24 mouse cellular contexts compared by ENCODE assay signal in the genomic region with DNA sequence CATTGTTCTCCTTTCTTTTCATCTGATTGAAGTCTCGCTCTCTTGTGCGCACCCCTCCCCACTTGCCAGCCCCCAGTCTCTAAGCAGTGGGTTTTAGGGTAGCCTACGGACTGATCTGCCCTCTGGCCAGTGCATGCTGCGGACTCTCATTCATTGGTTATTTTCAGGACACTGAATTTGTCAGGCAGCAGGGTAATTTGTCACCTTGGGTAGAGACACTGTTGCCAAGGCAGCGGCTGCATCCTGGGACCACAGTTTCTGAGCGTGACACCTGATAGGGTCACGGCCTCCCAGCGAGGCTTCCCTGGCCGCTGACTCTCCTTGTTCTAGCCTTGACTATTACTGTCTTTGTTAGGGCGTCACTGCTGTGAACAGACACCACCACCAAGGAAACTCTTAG.
DNase-seq lines count a peak whose midpoint lies in the region; ATAC-seq and TF ChIP-seq lines count a peak whose summit lies in the region.
"Had no signal": no experiment of that assay in that cellular context is flagged by ENCODE, and none has a peak within 500 bp of the region (broad histone marks: within the 10 kb centered on the region; RNA-seq: fewer than 3 reads in every experiment).

No protein-coding gene starts in this region.

- no peak for TF ChIP-seq CTCF in hindbrain, postnatal 0 days (IDR thresholded peaks at IDR 0.05; ENCODE audit: low read depth)
- TF ChIP-seq CTCF in cerebellum, adult 2 months (IDR thresholded peaks at IDR 0.05; ENCODE audit: borderline replicate concordance, insufficient read depth, low read depth, low read length): no peak

- DNase-seq in hindbrain, embryonic 10.5 days (ENCODE audit: low spot score): peak; percentile 56
- DNase-seq in hindbrain, postnatal 0 days (ENCODE audit: low spot score): no peak
- DNase-seq in neural tube, embryonic 10.5 days (ENCODE audit: extremely low spot score, low spot score): peak; percentile 42
- peak; percentile 66 for DNase-seq in mesoderm, embryonic 11.5 days (ENCODE audit: low read depth, low spot score)
- peak; percentile 26 for DNase-seq in skeletal muscle tissue, adult 2 months (ENCODE audit: low read depth, low spot score)
- no peak for DNase-seq in heart, adult 18-20 months
- no peak for DNase-seq in cerebellum, adult 2 months
- DNase-seq: adrenal gland, postnatal 25 days; cerebellum, adult 11 months; heart, adult 11 months; heart, postnatal 36 days; kidney, adult 9 months; liver, embryonic 13.5 days; right cerebral cortex, postnatal 4 days; thymus, postnatal 14 days had no signal

- no peak overlapping the region for H3K4me2 ChIP-seq in hindbrain, postnatal 0 days (ENCODE audit: low read depth, low read length)
- no peak overlapping the region for H3K4me2 ChIP-seq in neural tube, embryonic 15.5 days
- H3K4me2 ChIP-seq: embryonic facial prominence, embryonic 12.5 days; intestine, embryonic 15.5 days; limb, embryonic 13.5 days; liver, embryonic 13.5 days; lung, embryonic 15.5 days had no signal

- 0 out of 2 replicates have a peak, but pooled peaks cover 3% of the 10 kb centered on the region for H3K27me3 ChIP-seq in hindbrain, embryonic 10.5 days (ENCODE audit: insufficient read depth, poor library complexity, severe bottlenecking)
- no peaks in the 10 kb centered on the region for H3K27me3 ChIP-seq in hindbrain, postnatal 0 days (ENCODE audit: insufficient read depth, low read length)
- no peaks in the 10 kb centered on the region for H3K27me3 ChIP-seq in neural tube, embryonic 15.5 days (replicated peaks)
- no peaks in the 10 kb centered on the region for H3K27me3 ChIP-seq in cerebellum, adult 2 months (ENCODE audit: control insufficient read depth, insufficient read depth, low read length)
- H3K27me3 ChIP-seq: CH12.LX; embryonic facial prominence, embryonic 12.5 days; intestine, embryonic 15.5 days; limb, embryonic 13.5 days; liver, embryonic 13.5 days; lung, embryonic 15.5 days had no signal

- TF ChIP-seq POLR2A in cerebellum, adult 2 months (IDR thresholded peaks at IDR 0.05; ENCODE audit: borderline replicate concordance, insufficient read depth, low read length): no peak

- 36% methylated on average over 10 of the region's 10 CpGs for WGBS in hindbrain, embryonic 10.5 days
- 31% methylated on average over 10 of the region's 10 CpGs for WGBS in hindbrain, postnatal 0 days
- 16% methylated on average over 10 of the region's 10 CpGs for WGBS in neural tube, embryonic 15.5 days
- WGBS in cerebellum, adult 2 months: 71% methylated on average over 10 of the region's 10 CpGs

- H3K36me3 ChIP-seq in hindbrain, embryonic 10.5 days: no peaks in the 10 kb centered on the region
- H3K36me3 ChIP-seq in hindbrain, postnatal 0 days (ENCODE audit: insufficient read depth, low read length): no peaks in the 10 kb centered on the region
- H3K36me3 ChIP-seq in neural tube, embryonic 15.5 days: no peaks in the 10 kb centered on the region
- H3K36me3 ChIP-seq: embryonic facial prominence, embryonic 12.5 days; intestine, embryonic 15.5 days; limb, embryonic 13.5 days; liver, embryonic 13.5 days; lung, embryonic 15.5 days had no signal

- peaks cover 31% of the 10 kb centered on the region for H3K4me1 ChIP-seq in hindbrain, embryonic 10.5 days (replicated peaks)
- H3K4me1 ChIP-seq in hindbrain, postnatal 0 days (ENCODE audit: insufficient read depth, low read length): no peaks in the 10 kb centered on the region
- peaks cover 14% of the 10 kb centered on the region for H3K4me1 ChIP-seq in neural tube, embryonic 15.5 days
- H3K4me1 ChIP-seq in cerebellum, adult 2 months (ENCODE audit: control insufficient read depth, insufficient read depth, low read length): no peaks in the 10 kb centered on the region
- H3K4me1 ChIP-seq: embryonic facial prominence, embryonic 12.5 days; intestine, embryonic 15.5 days; limb, embryonic 13.5 days; liver, embryonic 13.5 days; lung, embryonic 15.5 days had no signal

- 0 out of 2 replicates have a peak overlapping the region, but pooled peaks have one; percentile 50 for H3K27ac ChIP-seq in hindbrain, embryonic 10.5 days
- H3K27ac ChIP-seq in hindbrain, postnatal 0 days: no peak overlapping the region
- H3K27ac ChIP-seq in neural tube, embryonic 15.5 days (replicated peaks): no peak overlapping the region
- no peak overlapping the region for H3K27ac ChIP-seq in cerebellum, adult 2 months (ENCODE audit: insufficient read depth, low read length)
- H3K27ac ChIP-seq: embryonic facial prominence, embryonic 12.5 days; intestine, embryonic 15.5 days; limb, embryonic 13.5 days; liver, embryonic 13.5 days; lung, embryonic 15.5 days; macrophage had no signal

- no peak for ATAC-seq in hindbrain, postnatal 0 days
- no peak for ATAC-seq in neural tube, embryonic 15.5 days (ENCODE audit: low FRiP score)
- ATAC-seq: forebrain, embryonic 14.5 days; intestine, embryonic 15.5 days had no signal

- H3K4me3 ChIP-seq in hindbrain, embryonic 10.5 days: no peak overlapping the region
- no peak overlapping the region for H3K4me3 ChIP-seq in hindbrain, postnatal 0 days (ENCODE audit: low read length)
- no peak overlapping the region for H3K4me3 ChIP-seq in neural tube, embryonic 15.5 days (replicated peaks)
- H3K4me3 ChIP-seq in cerebellum, adult 2 months (replicated peaks; ENCODE audit: insufficient read depth, low read depth, low read length): no peak overlapping the region
- H3K4me3 ChIP-seq: embryonic facial prominence, embryonic 12.5 days; erythroblast, embryonic 14.5 days; intestine, embryonic 15.5 days; limb, embryonic 13.5 days; liver, embryonic 13.5 days; lung, embryonic 15.5 days had no signal

- no peaks in the 10 kb centered on the region for H3K9me3 ChIP-seq in hindbrain, embryonic 10.5 days
- H3K9me3 ChIP-seq in hindbrain, postnatal 0 days (ENCODE audit: low read length): no peaks in the 10 kb centered on the region
- no peaks in the 10 kb centered on the region for H3K9me3 ChIP-seq in neural tube, embryonic 15.5 days (replicated peaks)
- H3K9me3 ChIP-seq: embryonic facial prominence, embryonic 12.5 days; intestine, embryonic 15.5 days; limb, embryonic 13.5 days; liver, embryonic 13.5 days; lung, embryonic 15.5 days had no signal

- H3K9ac ChIP-seq in hindbrain, postnatal 0 days (replicated peaks; ENCODE audit: low read length): no peak overlapping the region
- no peak overlapping the region for H3K9ac ChIP-seq in neural tube, embryonic 15.5 days (replicated peaks)
- H3K9ac ChIP-seq: embryonic facial prominence, embryonic 12.5 days; intestine, embryonic 15.5 days; limb, embryonic 13.5 days; liver, embryonic 13.5 days; lung, embryonic 15.5 days had no signal

Comparison
In these comparisons a context has a peak if more than half of its experiments do, and no peak if none do; other contexts are left out.
1. DNase-seq: peak in hindbrain, embryonic 10.5 days (single experiment), neural tube, embryonic 10.5 days (single experiment), mesoderm, embryonic 11.5 days (single experiment) and skeletal muscle tissue, adult 2 months (single experiment); none in hindbrain, postnatal 0 days (single experiment), heart, adult 18-20 months (0 of 2) and cerebellum, adult 2 months (0 of 2).